Mouse (Mus musculus) liver, embryonic 15.5 days (tissue): ENCODE data around the gene Bbs9. TPM values are rescaled to one million over a fixed set of nuclear protein-coding genes. Genes with fewer than 3 reads are reported as not detected.

Experiments used
- ATAC-seq: fragments of 200-750 bp; cut with Nextera tagmentation; 2 replicates; pipeline ENCODE4 v1.8.0; 2017; ENCODE audit warnings: moderate number of reproducible peaks, mild to moderate bottlenecking, moderate library complexity; ENCODE audit not compliant: insufficient read depth
- H3K27ac ChIP-seq: fragments of 300-500 bp; sonication (generic); replicated peaks from 2 replicates; pipeline ENCODE4 v1.5.1; 2015; ENCODE audit warnings: mild to moderate bottlenecking, inconsistent platforms
- H3K27me3 ChIP-seq: fragments of 300-500 bp; sonication (generic); 2 replicates; pipeline ENCODE4 v1.6.1; 2015; ENCODE audit warnings: mild to moderate bottlenecking, inconsistent platforms
- H3K36me3 ChIP-seq: fragments of 300-500 bp; sonication (generic); replicated peaks from 2 replicates; pipeline ENCODE4 v1.6.1; 2015; ENCODE audit warnings: moderate library complexity, mild to moderate bottlenecking, inconsistent platforms
- H3K4me1 ChIP-seq: fragments of 300-500 bp; sonication (generic); replicated peaks from 2 replicates; pipeline ENCODE4 v1.6.1; 2015; ENCODE audit warnings: inconsistent platforms
- H3K4me2 ChIP-seq: fragments of 300-500 bp; sonication (generic); 2 replicates; pipeline ENCODE4 v1.6.1; 2015; ENCODE audit warnings: moderate library complexity, mild to moderate bottlenecking, inconsistent platforms
- H3K4me3 ChIP-seq: fragments of 300-500 bp; sonication (generic); replicated peaks from 2 replicates; pipeline ENCODE4 v1.5.1; 2015; ENCODE audit warnings: mild to moderate bottlenecking, inconsistent platforms
- H3K9ac ChIP-seq: fragments of 300-500 bp; sonication (generic); 2 replicates; pipeline ENCODE4 v1.6.1; 2015; ENCODE audit warnings: moderate library complexity, mild to moderate bottlenecking, inconsistent platforms
- H3K9me3 ChIP-seq: fragments of 300-500 bp; sonication (generic); replicated peaks from 2 replicates; pipeline ENCODE4 v1.6.1; 2016; ENCODE audit warnings: inconsistent platforms
- WGBS: fragments of 180-500 bp; shearing (Covaris S2); methylation state at CpG from one replicate; pipeline ENCODE4 v1.1.7; 2015; ENCODE audit warnings: mixed read lengths; ENCODE audit not compliant: insufficient replicate concordance; 5-methylcytosine and 5-hydroxymethylcytosine counted together
- polyA plus RNA-seq: library from polyadenylated mRNA; unstranded; fragments of >200 nt; fragmentation: Nextera tagmentation; extraction: Ambion mirVana; gene quantifications from 2 replicates; pipeline ENCODE4 v1.2.1, GENCODE M21; 2015

Bbs9 gene
- polyA plus RNA-seq, 1 experiment from 2014 or later: 2.3 TPM

DNA sequence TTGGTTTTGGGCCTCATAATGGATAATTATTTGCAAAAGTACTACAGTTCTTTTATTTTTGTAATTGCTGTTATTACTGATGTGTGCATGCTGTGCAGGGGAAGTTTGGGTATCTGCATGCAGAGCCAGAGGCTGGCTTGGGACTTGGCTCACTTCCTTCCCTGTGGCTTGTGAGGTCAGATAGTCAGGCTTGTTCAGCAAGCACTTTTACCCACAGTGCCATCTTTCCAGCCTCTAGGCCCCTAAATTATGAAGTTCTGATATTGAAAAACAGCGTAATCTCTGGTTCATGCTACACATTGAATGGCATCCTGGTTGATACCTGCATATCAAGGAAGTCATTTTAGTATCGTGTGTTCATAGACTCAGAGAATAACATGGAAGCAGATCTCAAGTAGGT, 197.4 kb downstream of the Bbs9 start:
- H3K36me3 ChIP-seq: no peaks in the 10 kb centered on the region
- H3K27ac ChIP-seq: no peak overlapping the region
- H3K9ac ChIP-seq: no peak overlapping the region
- no peaks in the 10 kb centered on the region for H3K4me1 ChIP-seq
- no peak overlapping the region for H3K4me2 ChIP-seq
- no peak overlapping the region for H3K4me3 ChIP-seq
- H3K27me3 ChIP-seq: no peaks in the 10 kb centered on the region
- ATAC-seq: no peak
- WGBS: 25% methylated on average over 2 of the region's 2 CpGs
- no peaks in the 10 kb centered on the region for H3K9me3 ChIP-seq

DNA sequence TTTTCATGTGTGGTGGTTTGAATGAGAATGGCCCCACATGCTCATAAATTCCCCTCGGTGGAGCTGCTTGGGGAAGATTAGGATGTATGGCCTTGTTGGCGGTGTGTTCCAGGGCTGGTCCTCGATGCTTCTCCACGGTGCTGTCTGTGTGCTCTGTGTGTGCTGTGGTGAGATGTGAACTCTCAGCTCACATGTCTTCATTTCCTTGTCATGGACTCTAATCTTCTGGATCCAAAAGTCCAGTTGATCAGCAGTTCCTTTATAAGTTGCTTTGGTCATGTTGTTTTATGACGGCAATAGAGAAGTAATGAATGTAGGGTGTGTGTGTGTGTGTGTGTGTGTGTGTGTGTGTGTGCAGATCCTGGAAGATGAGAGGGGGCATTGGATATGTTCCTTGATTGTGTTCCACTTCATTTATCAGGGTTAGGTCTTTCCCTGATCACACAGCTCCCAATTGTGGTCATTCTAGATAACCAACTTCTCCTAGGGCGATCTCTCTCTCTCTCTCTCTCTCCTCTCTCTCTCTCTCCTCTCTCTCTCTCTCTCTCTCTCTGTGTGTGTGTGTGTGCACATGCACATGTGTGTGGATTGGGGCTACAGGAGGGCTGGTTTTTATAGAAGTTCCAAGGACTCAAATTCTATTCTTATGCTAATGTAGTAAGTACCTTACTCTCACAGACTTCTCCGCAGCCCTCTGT, 201.8 kb downstream of the Bbs9 start:
- Histone ChIP-seq H3K27me3 (no peaks in the 10 kb centered on the region), H3K4me2 (no peak overlapping the region), H3K4me1 (no peaks in the 10 kb centered on the region), H3K9ac (no peak overlapping the region), H3K36me3 (no peaks in the 10 kb centered on the region), H3K9me3 (no peaks in the 10 kb centered on the region), H3K27ac (no peak overlapping the region), H3K4me3 (no peak overlapping the region)
- WGBS: 68% methylated on average over 7 of the region's 7 CpGs
- ATAC-seq: no peak

GRCm38 (mm10) chr9:22677997-22678396, 202.5 kb downstream of the Bbs9 start:
- WGBS: 70% methylated on average over 4 of the region's 4 CpGs
- Histone ChIP-seq H3K9me3 (no peaks in the 10 kb centered on the region), H3K9ac (no peak overlapping the region), H3K36me3 (no peaks in the 10 kb centered on the region), H3K4me3 (no peak overlapping the region), H3K4me1 (no peaks in the 10 kb centered on the region), H3K27me3 (no peaks in the 10 kb centered on the region), H3K4me2 (no peak overlapping the region), H3K27ac (no peak overlapping the region)
- ATAC-seq: peak; percentile 31; the same call in 1 of the 2 replicates

DNA sequence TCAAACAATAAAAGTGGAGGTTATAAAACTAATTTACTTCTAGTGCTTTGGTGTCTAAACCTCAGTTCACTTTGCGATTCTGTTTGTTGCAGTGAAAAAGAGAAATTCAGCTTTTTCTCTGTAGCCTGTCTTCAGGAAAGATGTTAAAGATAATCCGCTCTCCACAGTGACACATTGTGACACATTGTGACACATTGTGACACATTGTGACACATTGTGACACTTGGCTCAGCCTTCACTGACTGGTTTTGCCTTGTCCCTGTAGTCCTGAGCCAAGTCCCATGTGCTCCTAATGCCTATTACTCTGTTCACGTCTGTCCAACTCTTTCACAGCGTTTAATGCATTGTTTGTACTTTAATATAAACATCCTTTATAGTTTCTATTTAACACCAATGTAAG, 203.0 kb downstream of the Bbs9 start:
- Histone ChIP-seq H3K27ac (no peak overlapping the region), H3K9me3 (no peaks in the 10 kb centered on the region), H3K27me3 (no peaks in the 10 kb centered on the region), H3K4me3 (no peak overlapping the region), H3K9ac (no peak overlapping the region), H3K4me1 (no peaks in the 10 kb centered on the region), H3K4me2 (no peak overlapping the region), H3K36me3 (no peaks in the 10 kb centered on the region)
- 64% methylated on average over 4 of the region's 4 CpGs for WGBS
- ATAC-seq: no peak

GRCm38 (mm10) chr9:22679485-22679884, 204.0 kb downstream of the Bbs9 start:
- no peak overlapping the region for H3K27ac ChIP-seq
- no peaks in the 10 kb centered on the region for H3K36me3 ChIP-seq
- WGBS: 72% methylated on average over 4 of the region's 4 CpGs
- H3K27me3 ChIP-seq: no peaks in the 10 kb centered on the region
- no peak for ATAC-seq
- H3K4me3 ChIP-seq: no peak overlapping the region
- H3K9me3 ChIP-seq: no peaks in the 10 kb centered on the region
- H3K4me1 ChIP-seq: no peaks in the 10 kb centered on the region
- no peak overlapping the region for H3K9ac ChIP-seq
- no peak overlapping the region for H3K4me2 ChIP-seq

DNA sequence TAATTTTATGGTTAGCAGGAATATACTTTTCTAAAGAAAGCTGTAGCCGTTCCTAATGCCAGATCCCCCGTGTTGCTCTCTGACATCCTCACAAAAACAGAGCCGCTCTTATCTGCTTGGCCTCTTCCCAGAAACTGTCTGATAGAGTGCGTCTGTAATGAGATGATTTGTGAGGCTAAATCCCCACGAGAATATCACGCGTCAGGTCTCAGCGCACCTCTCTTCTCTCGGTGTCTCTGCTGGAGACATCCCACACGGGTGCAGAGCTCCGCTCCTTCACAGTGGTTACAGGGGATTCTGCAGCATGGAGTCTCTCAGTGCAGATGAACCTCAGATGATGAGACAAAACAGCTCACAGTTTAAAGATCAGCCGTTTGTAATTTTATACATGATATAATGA, 204.5 kb downstream of the Bbs9 start:
- Histone ChIP-seq H3K4me2 (no peak overlapping the region), H3K27me3 (no peaks in the 10 kb centered on the region), H3K9me3 (no peaks in the 10 kb centered on the region), H3K4me3 (no peak overlapping the region), H3K9ac (no peak overlapping the region), H3K27ac (no peak overlapping the region), H3K36me3 (no peaks in the 10 kb centered on the region), H3K4me1 (no peaks in the 10 kb centered on the region)
- ATAC-seq: no peak
- 38% methylated on average over 12 of the region's 12 CpGs for WGBS

DNA sequence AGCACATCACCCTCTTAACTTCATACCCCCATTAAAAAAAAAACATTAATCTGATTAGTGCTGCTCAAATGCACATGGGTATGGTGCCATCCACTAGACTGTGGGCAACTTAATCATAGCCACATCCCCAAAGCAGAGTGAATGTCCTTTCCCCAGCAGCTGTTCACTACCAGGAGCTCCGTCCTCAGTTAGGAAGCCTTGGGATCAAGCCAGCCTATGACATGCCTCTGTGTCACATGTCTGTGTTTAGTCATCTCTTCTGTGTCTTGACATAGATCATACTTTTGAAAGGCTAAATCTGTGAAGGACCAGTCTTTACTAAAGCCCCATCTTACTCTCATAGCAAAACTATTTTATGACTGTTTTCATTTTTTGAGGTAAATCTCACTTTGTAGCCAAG, 205.0 kb downstream of the Bbs9 start:
- H3K4me2 ChIP-seq: no peak overlapping the region
- no peaks in the 10 kb centered on the region for H3K4me1 ChIP-seq
- H3K36me3 ChIP-seq: no peaks in the 10 kb centered on the region
- no peak overlapping the region for H3K4me3 ChIP-seq
- no peak overlapping the region for H3K9ac ChIP-seq
- no peak for ATAC-seq
- 62% methylated on average over 1 of the region's 1 CpGs for WGBS
- H3K27me3 ChIP-seq: no peaks in the 10 kb centered on the region
- H3K27ac ChIP-seq: no peak overlapping the region
- no peaks in the 10 kb centered on the region for H3K9me3 ChIP-seq

- H3K4me3 ChIP-seq: no peak overlapping the region
- no peaks in the 10 kb centered on the region for H3K27me3 ChIP-seq
- no peak overlapping the region for H3K27ac ChIP-seq
- H3K36me3 ChIP-seq: no peaks in the 10 kb centered on the region
- H3K9me3 ChIP-seq: no peaks in the 10 kb centered on the region
- WGBS: 57% methylated on average over 3 of the region's 3 CpGs
- H3K4me1 ChIP-seq: no peaks in the 10 kb centered on the region
- no peak for ATAC-seq
- H3K4me2 ChIP-seq: no peak overlapping the region
- H3K9ac ChIP-seq: no peak overlapping the region
Observed at GRCm38 (mm10) chr9:22683786-22684185, 208.3 kb downstream of the Bbs9 start.

DNA sequence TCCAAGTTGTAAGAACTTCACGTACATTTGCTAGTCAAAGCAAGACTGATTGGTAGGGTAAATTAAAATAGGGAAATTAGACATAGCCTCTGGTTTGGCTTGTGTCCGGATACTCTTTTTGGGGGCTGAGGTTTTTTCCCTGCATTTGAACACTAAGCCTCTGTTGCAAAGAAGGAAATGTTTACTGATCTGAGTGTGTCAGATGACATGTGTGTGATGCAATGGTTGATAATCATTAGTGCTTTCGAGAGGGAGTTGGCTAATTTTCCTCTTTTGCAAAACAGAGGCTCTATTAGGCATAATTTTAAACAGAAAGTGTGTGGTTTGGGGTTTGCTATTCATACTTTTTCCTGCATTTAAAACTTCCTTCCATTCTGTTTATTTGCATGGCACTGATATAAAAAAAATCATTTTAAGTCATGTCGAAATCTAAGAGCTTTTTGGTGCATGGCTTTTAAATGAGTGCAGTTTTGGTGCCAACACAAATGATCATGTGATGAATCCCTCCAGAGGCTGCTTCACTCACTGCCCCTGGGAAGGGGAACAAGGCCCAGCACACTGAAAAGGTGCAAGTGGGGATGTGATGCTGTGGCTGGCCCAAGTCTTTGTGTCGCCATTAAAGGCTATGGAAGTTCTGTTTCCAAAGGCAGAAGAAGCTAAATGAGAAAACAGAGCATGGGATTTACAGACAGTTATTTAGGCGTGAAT, 211.4 kb downstream of the Bbs9 start:
- H3K9me3 ChIP-seq: no peaks in the 10 kb centered on the region
- H3K4me2 ChIP-seq: no peak overlapping the region
- no peaks in the 10 kb centered on the region for H3K4me1 ChIP-seq
- no peak overlapping the region for H3K4me3 ChIP-seq
- no peaks in the 10 kb centered on the region for H3K27me3 ChIP-seq
- H3K9ac ChIP-seq: no peak overlapping the region
- no peaks in the 10 kb centered on the region for H3K36me3 ChIP-seq
- H3K27ac ChIP-seq: no peak overlapping the region
- WGBS: 52% methylated on average over 6 of the region's 6 CpGs
- no peak for ATAC-seq

DNA sequence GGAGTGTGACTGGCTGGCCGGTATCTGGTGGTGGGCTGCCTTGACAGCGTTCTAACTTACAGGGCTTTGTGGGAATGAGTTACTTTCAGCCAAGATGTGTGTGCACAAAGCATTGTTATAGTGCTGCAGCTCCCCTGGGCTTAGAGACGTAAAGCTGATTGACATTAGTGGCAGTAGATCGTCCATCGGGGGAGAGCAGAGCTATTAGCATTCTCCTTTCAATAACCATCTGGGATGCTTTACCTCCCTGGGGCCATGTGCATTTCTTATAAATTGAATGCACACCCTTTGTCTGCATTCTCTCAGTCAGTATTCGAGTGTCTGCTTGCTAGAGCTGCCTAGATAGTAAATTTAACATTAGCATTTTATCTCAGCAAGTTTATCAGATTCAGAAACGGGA, 214.7 kb downstream of the Bbs9 start:
- WGBS: 54% methylated on average over 7 of the region's 7 CpGs
- Histone ChIP-seq H3K27ac (no peak overlapping the region), H3K4me1 (no peaks in the 10 kb centered on the region), H3K9me3 (no peaks in the 10 kb centered on the region), H3K4me2 (no peak overlapping the region), H3K9ac (no peak overlapping the region), H3K36me3 (no peaks in the 10 kb centered on the region), H3K27me3 (no peaks in the 10 kb centered on the region), H3K4me3 (no peak overlapping the region)
- no peak for ATAC-seq

DNA sequence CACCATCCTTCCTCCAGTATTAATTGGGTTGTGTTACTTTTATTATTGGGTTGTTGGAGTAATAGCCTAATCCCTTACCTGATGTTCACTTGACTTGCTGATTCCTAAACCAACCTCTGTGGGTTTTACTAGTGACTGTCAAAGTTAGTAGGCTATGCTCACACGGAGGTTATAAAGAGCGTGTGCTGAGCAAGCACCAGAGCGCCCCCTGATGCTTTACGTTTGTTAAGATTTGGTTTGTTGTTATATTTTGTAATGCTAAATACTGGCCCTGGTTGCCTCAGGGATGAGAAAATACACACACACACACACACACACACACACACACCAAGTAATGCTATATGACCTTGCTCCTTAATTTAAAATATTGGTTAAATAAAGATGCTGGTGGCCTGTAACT, 219.9 kb downstream of the Bbs9 start:
- no peak overlapping the region for H3K4me2 ChIP-seq
- H3K9ac ChIP-seq: no peak overlapping the region
- no peak overlapping the region for H3K4me3 ChIP-seq
- H3K9me3 ChIP-seq: no peaks in the 10 kb centered on the region
- H3K4me1 ChIP-seq: no peaks in the 10 kb centered on the region
- no peak for ATAC-seq
- 73% methylated on average over 4 of the region's 4 CpGs for WGBS
- H3K27me3 ChIP-seq: no peaks in the 10 kb centered on the region
- no peaks in the 10 kb centered on the region for H3K36me3 ChIP-seq
- no peak overlapping the region for H3K27ac ChIP-seq
